Mouse (Mus musculus) lung, postnatal 0 days (tissue): ENCODE results near the gene Hist1h2bm. TPM values are rescaled to one million over a fixed set of nuclear protein-coding genes. Genes with fewer than 3 reads are reported as not detected.
"Not testable (repeated sequence)": the region's sequence is repeated elsewhere in the genome, so short reads cannot be mapped to it uniquely, and the experiment has no call there.

Source experiments
- ATAC-seq: fragments of 200-750 bp; cut with Nextera tagmentation; 2 replicates; pipeline ENCODE4 v1.8.0; 2017; ENCODE audit warnings: moderate library complexity
- DNase-seq: peaks from one replicate; pipeline ENCODE4 v3.0.0-alpha.2; 2016; ENCODE audit warnings: low spot score
- H3K27ac ChIP-seq: fragments of 300-500 bp; sonication (generic); 2 replicates; pipeline ENCODE4 v1.5.1; 2014; ENCODE audit warnings: antibody characterized with exemption, mild to moderate bottlenecking, low read length, mixed read lengths
- H3K27me3 ChIP-seq: fragments of 300-500 bp; sonication (generic); replicated peaks from 2 replicates; pipeline ENCODE4 v1.6.1; 2014; ENCODE audit warnings: low read length, mixed read lengths; ENCODE audit not compliant: insufficient read depth
- H3K36me3 ChIP-seq: fragments of 300-500 bp; sonication (generic); 2 replicates; pipeline ENCODE4 v1.6.1; 2014; ENCODE audit warnings: low read length, mixed read lengths; ENCODE audit not compliant: insufficient read depth
- H3K4me1 ChIP-seq: fragments of 300-500 bp; sonication (generic); 2 replicates; pipeline ENCODE4 v1.6.1; 2014; ENCODE audit warnings: antibody characterized with exemption, low read depth, low read length, mixed read lengths; ENCODE audit not compliant: insufficient read depth
- H3K4me2 ChIP-seq: fragments of 300-500 bp; sonication (generic); replicated peaks from 2 replicates; pipeline ENCODE4 v1.6.1; 2014; ENCODE audit warnings: low read depth, mild to moderate bottlenecking, low read length, moderate library complexity, mixed read lengths
- H3K4me3 ChIP-seq: fragments of 300-500 bp; sonication (generic); 2 replicates; pipeline ENCODE4 v1.5.1; 2014; ENCODE audit warnings: low read depth, low read length
- H3K9ac ChIP-seq: fragments of 300-500 bp; sonication (generic); replicated peaks from 2 replicates; pipeline ENCODE4 v1.6.1; 2014; ENCODE audit warnings: low read depth, mild to moderate bottlenecking
- H3K9me3 ChIP-seq: fragments of 300-500 bp; sonication (generic); 2 replicates; pipeline ENCODE4 v1.6.1; 2016; ENCODE audit warnings: low read length, mixed read lengths
- CTCF ChIP-seq: IDR thresholded peaks from 2 replicates; pipeline ENCODE4 v1.5.1; 2016; ENCODE audit warnings: antibody characterized with exemption, mild to moderate bottlenecking
- EP300 ChIP-seq: IDR thresholded peaks from 2 replicates; pipeline ENCODE4 v1.6.1; 2016; ENCODE audit warnings: antibody characterized with exemption, mild to moderate bottlenecking, control low read depth
- WGBS: fragments of 180-500 bp; shearing (Covaris S2); extraction: QIAGEN DNeasy Blood & Tissue Kit; methylation state at CpG from one replicate; pipeline ENCODE4 v1.1.7; 2014; 5-methylcytosine and 5-hydroxymethylcytosine counted together
- polyA plus RNA-seq: library from polyadenylated mRNA; unstranded; fragments of >200 nt; fragmentation: Nextera tagmentation; extraction: Ambion mirVana; gene quantifications from 2 replicates; pipeline ENCODE4 v1.2.1, GENCODE M21; 2015

Gene Hist1h2bm
- polyA plus RNA-seq, 1 experiment from 2014 or later: 0.66 TPM

GRCm38 (mm10) chr13:21718381-21719080, 3.3 kb upstream of the Hist1h2bm start:
- no peak for DNase-seq
- peak overlapping the region; percentile 26; the same call in 1 of the 2 replicates for H3K4me3 ChIP-seq
- 52% methylated on average over 4 of the region's 4 CpGs for WGBS

GRCm38 (mm10) chr13:21721107-21721756, 612 bp upstream of the Hist1h2bm start:
- not testable (repeated sequence) for H3K9me3 ChIP-seq, H3K9ac ChIP-seq, H3K4me1 ChIP-seq, H3K27me3 ChIP-seq, H3K36me3 ChIP-seq, H3K27ac ChIP-seq
- Histone ChIP-seq H3K4me3 (peak overlapping the region; percentile 29; the same call in 1 of the 2 replicates), H3K4me2 (peak overlapping the region; percentile 58)
- DNase-seq: peak; percentile 29
- WGBS: under 1% methylated on average over 19 of the region's 44 CpGs
- peak; percentile 27 for ATAC-seq

More at GRCm38 (mm10) chr13:21718381-21719080, 3.3 kb upstream of the Hist1h2bm start:
- Histone ChIP-seq H3K4me1 (peaks cover 17% of the 10 kb centered on the region; the same call in 1 of the 2 replicates), H3K9me3 (no peaks in the 10 kb centered on the region), H3K27ac (no peak overlapping the region), H3K4me2 (peak overlapping the region; percentile 67; the same call in 1 of the 2 replicates), H3K27me3 (no peaks in the 10 kb centered on the region), H3K9ac (no peak overlapping the region), H3K36me3 (no peaks in the 10 kb centered on the region)
- no peak for ATAC-seq
- TF ChIP-seq CTCF (no peak), EP300 (no peak)

- peak; percentile 36 for ATAC-seq
- Histone ChIP-seq H3K4me2 (peak overlapping the region; percentile 58), H3K9me3 (no peaks in the 10 kb centered on the region), H3K36me3 (no peaks in the 10 kb centered on the region), H3K9ac (no peak overlapping the region), H3K4me1 (peaks cover 5% of the 10 kb centered on the region; the same call in 1 of the 2 replicates), H3K4me3 (peak overlapping the region; percentile 29; the same call in 1 of the 2 replicates), H3K27ac (no peak overlapping the region), H3K27me3 (no peaks in the 10 kb centered on the region)
- DNase-seq: peak; percentile 57
- TF ChIP-seq CTCF (no peak), EP300 (no peak)
- 4% methylated on average over 7 of the region's 11 CpGs for WGBS
These were observed 605 bp downstream of the Hist1h2bm start for GRCm38 (mm10) chr13:21722373-21722925.

- no peak for TF ChIP-seq CTCF
- TF ChIP-seq EP300: no peak
- WGBS: 31% methylated on average over 5 of the region's 5 CpGs
- H3K4me1 ChIP-seq: peaks cover 2% of the 10 kb centered on the region; the same call in 1 of the 2 replicates
- no peak overlapping the region for H3K4me2 ChIP-seq
- H3K4me3 ChIP-seq: no peak overlapping the region
- no peak overlapping the region for H3K27ac ChIP-seq
- H3K36me3 ChIP-seq: no peaks in the 10 kb centered on the region
- no peaks in the 10 kb centered on the region for H3K9me3 ChIP-seq
- no peak overlapping the region for H3K9ac ChIP-seq
- H3K27me3 ChIP-seq: no peaks in the 10 kb centered on the region
- no peak for DNase-seq
- ATAC-seq: no peak
These were observed 1.4 kb downstream of the Hist1h2bm start for GRCm38 (mm10) chr13:21722993-21723836.

GRCm38 (mm10) chr13:21727948-21728572, 6.2 kb downstream of the Hist1h2bm start:
- ATAC-seq (no peak), DNase-seq (no peak)
- no peak overlapping the region for H3K4me3 ChIP-seq
- H3K4me2 ChIP-seq: no peak overlapping the region
- no peaks in the 10 kb centered on the region for H3K27me3 ChIP-seq
- TF ChIP-seq CTCF: no peak
- no peak for TF ChIP-seq EP300
- H3K4me1 ChIP-seq: no peaks in the 10 kb centered on the region
- no peak overlapping the region for H3K9ac ChIP-seq
- whole genome bisulfite sequencing: 39% methylated on average over 9 of the region's 11 CpGs
- no peaks in the 10 kb centered on the region for H3K36me3 ChIP-seq
- H3K9me3 ChIP-seq: no peaks in the 10 kb centered on the region
- no peak overlapping the region for H3K27ac ChIP-seq
